Mouse (Mus musculus) forebrain, embryonic 10.5 days (tissue): ENCODE measurements around the gene Hivep3. TPM values are rescaled to one million over a fixed set of nuclear protein-coding genes. Genes with fewer than 3 reads are reported as not detected.

Experiments
- DNase-seq: peaks from one replicate; pipeline ENCODE4 v3.0.0-alpha.2; 2017; ENCODE audit warnings: low spot score; ENCODE audit errors: extremely low spot score
- H3K27ac ChIP-seq: fragments of 300-500 bp; sonication (generic); 2 replicates; pipeline ENCODE4 v1.5.1; 2016; ENCODE audit warnings: mild to moderate bottlenecking
- H3K27me3 ChIP-seq: fragments of 300-500 bp; sonication (generic); 2 replicates; pipeline ENCODE4 v1.6.1; 2016; ENCODE audit warnings: mild to moderate bottlenecking; ENCODE audit not compliant: poor library complexity, severe bottlenecking
- H3K36me3 ChIP-seq: fragments of 300-500 bp; sonication (generic); replicated peaks from 2 replicates; pipeline ENCODE4 v1.6.1; 2016; ENCODE audit warnings: mild to moderate bottlenecking, moderate library complexity
- H3K4me1 ChIP-seq: fragments of 300-500 bp; sonication (generic); 2 replicates; pipeline ENCODE4 v1.6.1; 2016
- H3K4me3 ChIP-seq: fragments of 300-500 bp; sonication (generic); 2 replicates; pipeline ENCODE4 v1.5.1; 2016; ENCODE audit warnings: mild to moderate bottlenecking, moderate library complexity
- H3K9me3 ChIP-seq: fragments of 300-500 bp; sonication (generic); 2 replicates; pipeline ENCODE4 v1.6.1; 2016; ENCODE audit warnings: mild to moderate bottlenecking, moderate library complexity
- WGBS: fragments of 180-500 bp; shearing (Covaris S2); methylation state at CpG from one replicate; pipeline ENCODE4 v1.1.7; 2016; 5-methylcytosine and 5-hydroxymethylcytosine counted together
- polyA plus RNA-seq: library from polyadenylated mRNA; unstranded; fragments of >200 nt; fragmentation: Nextera tagmentation; extraction: Ambion mirVana; gene quantifications from 2 replicates; pipeline ENCODE4 v1.2.1, GENCODE M21; 2016

Gene Hivep3
- polyA plus RNA-seq, 1 experiment from 2014 or later: 1.4 TPM

GRCm38 (mm10) chr4:119871861-119872582 lies 138.4 kb downstream of the Hivep3 start:
- Histone ChIP-seq H3K4me3 (no peak overlapping the region), H3K27me3 (no peaks in the 10 kb centered on the region), H3K4me1 (peaks cover 6% of the 10 kb centered on the region), H3K36me3 (no peaks in the 10 kb centered on the region), H3K27ac (no peak overlapping the region), H3K9me3 (no peaks in the 10 kb centered on the region)
- 92% methylated on average over 10 of the region's 10 CpGs for WGBS
- no peak for DNase-seq

GRCm38 (mm10) chr4:119873935-119874334 lies 140.4 kb downstream of the Hivep3 start:
- Histone ChIP-seq H3K27me3 (no peaks in the 10 kb centered on the region), H3K27ac (no peak overlapping the region), H3K9me3 (no peaks in the 10 kb centered on the region), H3K4me1 (peaks cover 6% of the 10 kb centered on the region), H3K4me3 (no peak overlapping the region), H3K36me3 (no peaks in the 10 kb centered on the region)
- WGBS: 82% methylated on average over 6 of the region's 6 CpGs
- DNase-seq: no peak

GRCm38 (mm10) chr4:119875592-119875991 lies 142.0 kb downstream of the Hivep3 start:
- no peaks in the 10 kb centered on the region for H3K9me3 ChIP-seq
- no peak overlapping the region for H3K4me3 ChIP-seq
- no peak overlapping the region for H3K27ac ChIP-seq
- peaks cover 6% of the 10 kb centered on the region for H3K4me1 ChIP-seq
- no peak for DNase-seq
- H3K27me3 ChIP-seq: no peaks in the 10 kb centered on the region
- 82% methylated on average over 2 of the region's 2 CpGs for WGBS
- no peaks in the 10 kb centered on the region for H3K36me3 ChIP-seq

GRCm38 (mm10) chr4:119876535-119877160 lies 143.1 kb downstream of the Hivep3 start:
- DNase-seq: no peak
- Histone ChIP-seq H3K4me3 (no peak overlapping the region), H3K9me3 (no peaks in the 10 kb centered on the region), H3K4me1 (peaks cover 6% of the 10 kb centered on the region), H3K27ac (no peak overlapping the region), H3K27me3 (no peaks in the 10 kb centered on the region), H3K36me3 (no peaks in the 10 kb centered on the region)
- 71% methylated on average over 8 of the region's 8 CpGs for WGBS

- no peak overlapping the region for H3K4me3 ChIP-seq
- H3K27ac ChIP-seq: no peak overlapping the region
- no peaks in the 10 kb centered on the region for H3K27me3 ChIP-seq
- 90% methylated on average over 5 of the region's 5 CpGs for WGBS
- H3K4me1 ChIP-seq: peaks cover 18% of the 10 kb centered on the region
- H3K36me3 ChIP-seq: no peaks in the 10 kb centered on the region
- no peak for DNase-seq
- H3K9me3 ChIP-seq: no peaks in the 10 kb centered on the region
These were observed 144.6 kb downstream of the Hivep3 start for GRCm38 (mm10) chr4:119878218-119878617.

- no peak overlapping the region for H3K27ac ChIP-seq
- 83% methylated on average over 5 of the region's 5 CpGs for WGBS
- H3K27me3 ChIP-seq: no peaks in the 10 kb centered on the region
- H3K4me3 ChIP-seq: no peak overlapping the region
- H3K9me3 ChIP-seq: no peaks in the 10 kb centered on the region
- H3K36me3 ChIP-seq: no peaks in the 10 kb centered on the region
- DNase-seq: no peak
- H3K4me1 ChIP-seq: peaks cover 18% of the 10 kb centered on the region
These were observed 146.1 kb downstream of the Hivep3 start for GRCm38 (mm10) chr4:119879671-119880070.

GRCm38 (mm10) chr4:119880270-119880669 lies 146.7 kb downstream of the Hivep3 start:
- Histone ChIP-seq H3K9me3 (no peaks in the 10 kb centered on the region), H3K27me3 (no peaks in the 10 kb centered on the region), H3K4me1 (peaks cover 18% of the 10 kb centered on the region), H3K36me3 (no peaks in the 10 kb centered on the region), H3K27ac (no peak overlapping the region), H3K4me3 (no peak overlapping the region)
- 87% methylated on average over 7 of the region's 7 CpGs for WGBS
- no peak for DNase-seq

GRCm38 (mm10) chr4:119881292-119881691 lies 147.7 kb downstream of the Hivep3 start:
- WGBS: 85% methylated on average over 4 of the region's 4 CpGs
- Histone ChIP-seq H3K9me3 (no peaks in the 10 kb centered on the region), H3K27me3 (no peaks in the 10 kb centered on the region), H3K36me3 (no peaks in the 10 kb centered on the region), H3K27ac (no peak overlapping the region), H3K4me3 (no peak overlapping the region), H3K4me1 (peaks cover 18% of the 10 kb centered on the region)
- DNase-seq: no peak

- H3K4me1 ChIP-seq: peaks cover 12% of the 10 kb centered on the region
- DNase-seq: no peak
- no peaks in the 10 kb centered on the region for H3K9me3 ChIP-seq
- no peaks in the 10 kb centered on the region for H3K27me3 ChIP-seq
- H3K36me3 ChIP-seq: no peaks in the 10 kb centered on the region
- no peak overlapping the region for H3K27ac ChIP-seq
- H3K4me3 ChIP-seq: no peak overlapping the region
- WGBS: 64% methylated on average over 4 of the region's 4 CpGs
These were observed 148.8 kb downstream of the Hivep3 start for GRCm38 (mm10) chr4:119882401-119882800.

- Histone ChIP-seq H3K36me3 (no peaks in the 10 kb centered on the region), H3K27ac (no peak overlapping the region), H3K9me3 (no peaks in the 10 kb centered on the region), H3K27me3 (no peaks in the 10 kb centered on the region), H3K4me3 (no peak overlapping the region), H3K4me1 (peaks cover 12% of the 10 kb centered on the region)
- WGBS: 51% methylated on average over 5 of the region's 5 CpGs
- no peak for DNase-seq
These were observed 149.2 kb downstream of the Hivep3 start for GRCm38 (mm10) chr4:119882814-119883213.

- 81% methylated on average over 3 of the region's 3 CpGs for WGBS
These were observed 153.0 kb downstream of the Hivep3 start for GRCm38 (mm10) chr4:119886621-119887020.

GRCm38 (mm10) chr4:119887523-119888177 lies 154.1 kb downstream of the Hivep3 start:
- no peak for DNase-seq
- Histone ChIP-seq H3K9me3 (no peaks in the 10 kb centered on the region), H3K27me3 (no peaks in the 10 kb centered on the region), H3K36me3 (no peaks in the 10 kb centered on the region), H3K4me3 (no peak overlapping the region), H3K27ac (no peak overlapping the region), H3K4me1 (peaks cover 12% of the 10 kb centered on the region)
- 91% methylated on average over 6 of the region's 6 CpGs for WGBS

More at GRCm38 (mm10) chr4:119886621-119887020, 153.0 kb downstream of the Hivep3 start:
- Histone ChIP-seq H3K4me3 (no peak overlapping the region), H3K4me1 (peaks cover 21% of the 10 kb centered on the region), H3K27ac (no peak overlapping the region), H3K9me3 (no peaks in the 10 kb centered on the region), H3K27me3 (no peaks in the 10 kb centered on the region), H3K36me3 (no peaks in the 10 kb centered on the region)
- no peak for DNase-seq

GRCm38 (mm10) chr4:119889760-119890159 lies 156.2 kb downstream of the Hivep3 start:
- no peak for DNase-seq
- peaks cover 14% of the 10 kb centered on the region for H3K4me1 ChIP-seq
- 81% methylated on average over 5 of the region's 5 CpGs for WGBS
- no peaks in the 10 kb centered on the region for H3K9me3 ChIP-seq
- no peak overlapping the region for H3K4me3 ChIP-seq
- H3K27me3 ChIP-seq: no peaks in the 10 kb centered on the region
- H3K36me3 ChIP-seq: no peaks in the 10 kb centered on the region
- H3K27ac ChIP-seq: no peak overlapping the region
